Mouse (Mus musculus) T-helper 2 cell (primary cell): Measurements from ENCODE around the gene Crcp.

ENCODE experiments used
- in situ Hi-C: fragments of 300-600 bp; cut with MboI, MseI; formaldehyde crosslinking; loops from one replicate; pipeline ENCODE4 v1.15.1; 2025; ENCODE audit warnings: high pct_unique_total_duplicates

Gene Crcp

DNA sequence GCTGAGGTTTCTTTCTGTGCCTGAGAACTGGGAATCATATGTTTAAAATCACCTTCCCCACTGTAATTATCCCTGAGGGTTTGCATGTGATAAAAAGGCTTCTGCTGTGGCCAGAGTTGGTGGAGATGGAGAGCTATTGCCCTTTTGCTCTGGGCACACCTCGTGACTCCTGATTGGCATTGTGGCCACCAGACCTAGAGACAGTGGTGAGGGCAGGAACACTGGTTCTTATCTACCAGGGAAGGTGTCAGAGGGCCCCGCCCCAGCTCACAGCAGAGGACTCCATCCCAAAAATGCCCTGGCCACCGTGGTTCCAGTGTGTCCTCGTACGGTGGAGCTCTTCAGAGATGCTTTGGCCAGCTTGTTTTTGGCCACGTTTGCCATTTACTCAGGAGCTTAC is 23.9 kb downstream of the Crcp start:
- in situ Hi-C loops = no loop called here

DNA sequence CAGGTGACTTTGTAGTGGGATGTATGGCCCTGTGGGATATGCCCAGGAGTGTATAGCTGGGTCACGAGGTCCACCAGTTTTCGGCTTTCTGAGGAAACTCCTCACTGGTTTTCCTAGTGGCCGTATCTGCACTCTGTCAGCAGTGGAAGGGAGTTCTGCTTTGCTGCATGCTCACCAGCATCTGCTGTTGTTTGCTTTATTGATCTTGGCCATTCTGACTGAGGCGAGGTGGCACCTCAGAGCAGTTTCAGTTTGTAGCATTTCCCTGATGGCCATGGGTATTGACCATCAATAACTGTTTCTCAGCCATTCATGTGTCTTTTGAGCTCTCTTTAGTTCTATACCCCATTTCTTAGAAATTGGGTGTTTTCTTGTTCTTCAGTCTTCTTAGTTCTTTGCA is 26.6 kb downstream of the Crcp start:
- in situ Hi-C loops = no loop called here

DNA sequence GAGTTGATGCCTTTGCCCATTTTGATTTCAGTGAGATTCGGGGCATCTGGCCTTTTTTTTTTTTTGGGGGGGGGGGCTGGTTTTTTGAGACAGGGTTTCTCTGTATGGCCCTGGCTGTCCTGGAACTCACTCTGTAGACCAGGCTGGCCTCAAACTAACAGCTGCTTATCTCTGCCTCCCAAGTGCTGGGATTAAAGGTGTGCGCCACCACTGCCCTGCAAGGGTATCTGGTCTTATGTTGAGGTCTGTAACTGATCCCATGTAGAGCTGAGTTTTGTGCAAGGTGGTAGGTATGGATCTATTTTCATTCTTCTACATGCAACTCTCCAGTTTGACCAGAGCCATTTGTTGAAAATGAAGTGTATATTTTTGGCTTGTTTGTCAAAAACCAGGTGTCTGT is 27.2 kb downstream of the Crcp start:
- in situ Hi-C loops = no loop called here

GRCm38 (mm10) chr5:130059413-130060328 is 30.6 kb downstream of the Crcp start:
- in situ Hi-C loops = no loop called here

GRCm38 (mm10) chr5:130060329-130060665 is 31.2 kb downstream of the Crcp start:
- in situ Hi-C loops = no loop called here

DNA sequence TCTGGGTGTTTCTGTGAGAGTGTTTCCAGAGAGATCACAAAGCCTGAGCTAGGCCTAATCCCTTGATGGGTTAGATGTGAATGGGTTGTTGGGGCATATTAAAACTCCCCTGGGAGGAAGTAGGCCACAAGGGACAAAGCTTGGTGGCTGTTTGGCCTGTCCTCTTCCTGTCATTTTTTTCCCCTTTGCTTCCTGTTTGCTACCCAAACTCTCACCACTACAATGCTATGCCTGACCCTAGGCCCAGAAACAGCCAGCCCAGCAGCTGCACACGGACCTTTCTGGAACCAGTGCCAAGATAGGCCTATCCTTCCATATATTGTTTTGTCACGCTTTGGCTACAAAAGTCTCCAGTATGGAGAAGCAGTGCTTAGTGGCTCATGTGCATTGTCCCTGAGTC is 33.0 kb downstream of the Crcp start:
- in situ Hi-C loops = no loop called here

- in situ Hi-C loops = no loop called here
These were observed 34.7 kb downstream of the Crcp start for GRCm38 (mm10) chr5:130063760-130064159.

DNA sequence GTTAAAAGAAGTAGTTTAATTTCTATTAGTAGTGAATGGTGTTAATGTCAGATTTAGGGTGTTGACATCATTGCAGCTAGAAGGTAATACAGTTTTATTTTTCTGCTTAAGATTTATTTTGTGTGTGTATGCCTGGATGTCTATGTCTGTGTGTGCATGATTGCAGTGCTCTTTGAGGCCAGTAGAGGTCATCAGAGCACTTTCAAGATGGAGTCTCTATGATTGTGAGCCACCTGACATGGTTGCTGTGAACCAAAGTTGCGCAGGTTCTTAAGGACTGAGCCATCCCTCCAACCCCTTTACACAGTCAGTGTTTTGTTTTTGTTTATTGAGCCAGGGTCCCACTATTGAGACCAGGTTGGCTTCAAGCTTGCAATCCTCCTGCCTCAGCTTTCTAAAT is 36.5 kb downstream of the Crcp start:
- in situ Hi-C loops = loop anchor here (5.0 kb wide), 1 partner anchor 57 kb away; no protein-coding TSS in a partner anchor

GRCm38 (mm10) chr5:130067841-130068264 is 38.8 kb downstream of the Crcp start:
- in situ Hi-C loops = loop anchor here (5.0 kb wide), 1 partner anchor 54 kb away; no protein-coding TSS in a partner anchor

DNA sequence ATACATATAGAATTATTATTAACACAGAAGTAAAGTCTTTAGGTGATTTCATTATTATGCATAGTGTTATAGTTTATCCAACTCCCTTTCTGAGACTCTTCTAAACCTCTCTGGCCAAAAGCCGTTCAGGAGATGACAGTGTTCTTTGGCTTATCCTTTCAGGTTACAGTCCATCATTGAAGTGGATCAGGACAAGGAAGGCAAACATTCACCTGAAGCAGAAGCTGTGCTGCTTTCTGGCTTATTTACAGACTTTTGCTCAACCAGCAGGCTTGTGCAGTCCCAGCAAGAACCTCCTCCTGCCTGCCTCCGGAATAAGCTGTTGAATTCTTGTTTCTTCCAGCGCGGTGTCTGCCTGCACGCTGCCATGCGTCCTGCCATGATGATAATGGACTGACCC is 43.9 kb downstream of the Crcp start, which contains the start of gene Tpst1:
Gene Tpst1 (plus strand): TSS at position 301 of the 400 bp plus-strand sequence.
- in situ Hi-C loops = loop anchor here (10.0 kb wide), 1 partner anchor 792 kb away; no protein-coding TSS in a partner anchor

DNA sequence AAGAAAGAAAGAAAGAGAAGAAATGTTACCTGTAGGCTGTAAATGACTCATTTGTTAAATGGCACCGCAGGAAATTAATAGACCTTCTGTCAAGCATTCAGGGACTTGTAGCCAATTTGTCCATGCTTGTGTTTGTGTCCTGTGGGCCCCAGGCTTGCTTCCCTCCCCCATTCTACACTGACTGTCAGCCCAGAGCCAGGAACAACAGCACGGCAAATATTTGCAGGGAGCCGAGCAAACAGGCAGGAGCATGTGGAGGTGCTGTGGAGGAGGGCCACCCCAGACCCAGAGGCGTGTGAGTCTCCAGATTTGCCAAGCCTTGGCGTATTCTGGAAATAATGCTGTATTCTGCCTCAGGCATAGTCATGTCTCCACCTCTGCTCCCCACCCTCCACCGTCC is 45.4 kb downstream of the Crcp start:
- in situ Hi-C loops = loop anchor here (10.0 kb wide), 1 partner anchor 790 kb away; no protein-coding TSS in a partner anchor

DNA sequence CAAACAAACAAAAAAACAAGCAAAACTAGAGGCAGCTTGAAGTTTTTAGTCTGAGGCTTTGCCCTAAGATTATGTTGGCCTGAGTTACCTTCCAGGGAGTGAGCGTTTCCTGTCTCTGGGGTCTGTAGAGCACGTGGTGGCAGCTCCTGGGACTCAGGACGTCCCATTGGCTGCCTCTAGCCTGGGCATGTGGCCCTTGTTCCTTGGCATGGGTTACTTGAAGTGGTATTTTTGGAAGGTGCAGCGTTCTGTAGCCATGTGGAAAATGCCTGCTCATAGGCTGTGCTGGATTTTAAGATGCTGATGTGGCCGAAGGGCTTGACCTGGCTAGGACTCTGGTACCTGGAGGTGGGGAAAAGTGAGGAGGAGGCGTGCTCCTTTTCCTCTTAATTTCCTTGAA is 47.3 kb downstream of the Crcp start:
- in situ Hi-C loops = loop anchor here (10.0 kb wide), 1 partner anchor 788 kb away; no protein-coding TSS in a partner anchor

DNA sequence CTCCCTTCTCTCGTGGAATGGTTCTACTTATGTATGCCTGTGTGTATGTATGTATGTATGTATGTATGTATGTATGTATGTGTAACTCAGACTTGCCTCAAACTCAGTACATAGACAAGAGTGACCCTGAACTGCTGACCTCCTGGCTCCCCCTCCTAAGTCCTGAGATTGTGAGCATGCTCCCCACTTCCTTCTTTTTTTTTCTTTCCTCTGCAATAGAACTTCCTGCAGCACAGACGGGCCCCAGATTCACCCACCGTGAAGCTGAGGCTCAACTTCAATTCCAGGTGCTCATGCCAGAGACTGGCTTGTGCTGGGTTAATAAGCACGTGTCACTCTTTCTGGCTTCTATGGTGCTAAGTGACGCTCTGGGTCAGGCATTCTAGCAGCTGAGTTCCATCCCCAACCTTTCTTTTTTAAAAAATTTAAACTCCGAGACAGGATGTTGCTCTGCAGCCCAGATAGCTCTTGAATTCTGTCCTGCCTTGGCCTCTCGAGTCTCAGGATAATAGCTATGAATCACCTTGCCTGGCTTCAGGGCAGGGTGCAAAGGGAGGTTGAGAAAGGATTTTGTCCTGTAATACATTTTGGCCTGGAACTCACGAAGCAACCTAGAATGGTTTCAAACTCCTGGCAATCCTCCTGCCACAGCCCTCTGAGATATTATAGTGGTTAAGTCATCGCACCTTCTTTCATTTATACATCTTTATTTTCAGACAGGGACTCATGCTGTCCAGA is 49.2 kb downstream of the Crcp start:
- in situ Hi-C loops = loop anchor here (10.0 kb wide), 1 partner anchor 787 kb away; no protein-coding TSS in a partner anchor

DNA sequence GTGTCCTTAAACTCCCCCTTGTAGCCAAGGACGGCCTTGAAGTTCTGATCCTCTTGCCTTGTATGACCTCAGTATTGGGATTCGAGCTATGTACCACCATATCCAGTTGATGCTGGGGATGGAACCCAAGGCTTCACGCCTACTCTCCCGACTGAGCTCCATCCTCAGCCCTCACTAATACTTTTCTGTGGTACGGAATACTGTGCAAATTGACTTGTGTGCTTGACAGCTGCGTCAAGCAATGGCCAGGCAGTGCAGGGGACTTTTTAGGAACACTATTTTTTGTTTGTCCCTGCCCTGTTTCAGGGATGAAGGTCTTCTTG is 49.7 kb downstream of the Crcp start:
- in situ Hi-C loops = loop anchor here (10.0 kb wide), 1 partner anchor 786 kb away; no protein-coding TSS in a partner anchor

DNA sequence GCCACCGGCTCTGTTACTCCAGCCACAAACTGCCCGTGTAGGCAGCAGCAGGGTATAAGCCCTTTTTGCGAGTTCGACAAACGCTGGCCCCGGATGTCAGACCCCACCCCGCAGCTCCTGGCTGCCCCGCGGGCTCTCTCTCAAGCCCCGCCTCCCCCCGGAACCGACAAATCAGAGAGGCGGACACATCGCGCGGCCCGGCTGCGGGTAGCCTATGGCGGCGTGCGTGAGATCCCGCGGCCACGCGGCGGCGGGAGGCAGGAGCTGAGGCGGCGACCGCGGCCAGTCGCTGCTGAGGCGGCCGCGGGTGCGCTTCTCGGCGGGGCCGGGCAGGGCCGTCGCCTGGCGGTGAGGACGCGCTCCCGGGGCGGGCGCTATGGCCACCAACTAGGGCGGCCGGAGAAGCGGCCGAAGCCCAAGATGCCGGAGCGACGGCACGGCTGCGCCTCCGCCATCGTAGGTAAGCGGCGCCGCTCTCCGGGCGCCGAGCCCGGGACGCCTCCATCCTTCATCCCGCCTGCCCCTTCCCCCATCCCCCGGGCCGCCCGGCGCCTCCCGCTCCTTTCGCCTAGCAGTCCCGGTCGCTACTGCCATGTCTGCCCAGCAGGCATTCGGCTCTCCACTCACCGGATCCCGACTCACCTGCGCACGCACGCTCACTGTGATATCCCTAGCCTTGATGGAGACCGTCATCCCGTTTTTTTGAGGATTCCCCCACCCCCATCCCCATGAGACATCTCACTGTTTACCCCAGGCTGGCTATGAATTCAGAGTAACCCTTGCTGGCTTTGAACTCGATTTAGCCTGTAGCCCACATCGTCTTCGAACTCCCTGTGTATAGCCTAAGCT is 50.3 kb downstream of the Crcp start:
- in situ Hi-C loops = loop anchor here (10.0 kb wide), 1 partner anchor 785 kb away; no protein-coding TSS in a partner anchor

GRCm38 (mm10) chr5:130080051-130080681 is 51.1 kb downstream of the Crcp start:
- in situ Hi-C loops = no loop called here

DNA sequence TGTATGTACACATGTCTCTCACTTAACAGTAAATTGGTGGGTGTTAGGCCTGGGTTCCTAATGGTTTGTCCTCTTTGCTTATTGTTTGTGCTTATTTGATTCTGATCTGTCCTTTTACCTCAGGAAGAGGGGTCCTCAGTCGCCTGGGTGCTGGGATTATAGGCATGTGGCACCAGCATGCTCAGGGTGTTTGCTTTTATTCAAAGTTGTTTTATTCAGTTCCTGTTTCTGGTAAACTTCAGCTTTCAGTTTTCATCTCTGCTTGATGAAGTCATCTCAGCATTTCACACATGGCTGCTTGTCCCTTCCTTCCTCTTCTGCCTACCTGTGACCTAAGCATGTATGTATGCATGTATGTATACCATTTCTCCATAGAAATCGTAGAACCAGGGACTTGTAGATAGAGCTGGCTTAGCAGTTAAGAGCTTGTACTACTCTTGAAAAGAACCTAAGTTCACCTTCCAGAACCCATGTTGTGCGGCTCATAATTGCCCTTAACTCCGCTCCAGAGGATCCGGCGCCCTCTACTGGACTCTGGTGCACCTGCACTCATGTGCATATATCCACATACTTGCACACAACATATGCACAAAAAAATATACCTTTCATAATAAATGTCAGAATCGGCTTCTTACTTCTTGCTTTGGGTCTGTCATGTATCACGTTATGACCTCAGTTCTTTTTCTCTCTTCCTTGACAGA is 52.2 kb downstream of the Crcp start:
- in situ Hi-C loops = no loop called here

DNA sequence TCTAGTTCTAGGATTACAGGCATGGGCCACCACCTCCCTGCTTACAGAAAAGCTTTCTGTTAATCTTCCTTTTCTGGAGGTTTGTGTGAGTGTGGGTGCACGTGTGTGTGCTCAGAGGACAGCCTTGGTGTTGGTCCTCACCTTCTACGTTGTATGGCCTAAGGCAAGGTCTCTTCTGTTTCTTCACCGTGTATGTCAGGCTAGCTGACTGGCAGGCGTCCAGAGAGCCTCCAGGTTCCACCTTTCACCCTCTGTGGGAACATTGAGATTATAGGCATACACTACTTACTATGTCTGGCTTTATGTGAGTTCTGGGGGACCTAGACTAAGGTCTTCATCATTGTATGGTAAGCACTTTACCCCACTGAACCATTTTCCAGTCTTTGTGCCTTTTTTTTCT is 53.3 kb downstream of the Crcp start:
- in situ Hi-C loops = no loop called here

DNA sequence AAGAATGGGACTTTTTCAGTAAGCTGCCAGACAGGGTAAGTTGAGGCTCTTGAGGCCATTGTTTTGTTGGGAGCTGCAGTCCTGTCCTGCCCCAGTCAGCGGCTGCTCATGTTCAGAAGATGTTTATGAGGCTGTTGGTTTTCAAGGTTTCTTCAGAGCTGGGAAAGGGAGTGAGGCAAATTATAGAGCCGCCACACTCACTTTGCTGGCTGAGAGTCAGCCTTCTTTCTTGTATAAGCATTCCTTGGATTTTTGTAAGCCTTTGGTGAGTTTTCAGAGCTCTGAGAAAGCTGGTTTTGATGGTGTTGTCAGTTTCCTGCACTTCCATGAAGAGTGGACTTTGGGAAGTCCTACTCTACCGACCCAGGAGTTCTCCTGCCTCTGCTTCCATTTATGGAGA is 55.2 kb downstream of the Crcp start:
- in situ Hi-C loops = no loop called here

DNA sequence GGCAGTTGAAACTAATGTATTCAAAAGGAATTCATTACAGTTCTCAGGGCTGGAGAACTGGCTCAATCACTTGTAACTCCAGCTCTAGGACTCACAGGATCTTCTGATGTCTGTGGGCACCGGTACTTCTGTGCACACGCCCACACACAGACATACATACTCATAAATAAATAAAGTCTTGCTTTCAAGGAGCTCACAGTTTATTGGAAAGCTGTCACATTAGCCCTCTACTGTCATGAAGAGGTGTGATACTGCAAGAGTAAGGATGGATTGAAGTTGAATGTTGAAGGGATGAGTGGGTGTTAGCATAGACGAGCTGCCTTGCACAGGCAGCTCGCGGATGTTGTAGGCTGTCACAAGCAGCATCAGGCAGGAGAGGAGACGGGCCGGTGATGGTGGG is 58.9 kb downstream of the Crcp start:
- in situ Hi-C loops = no loop called here
